Mouse (Mus musculus) spleen, postnatal 36 days (tissue): ENCODE results near the gene Ppfia3.
"Not testable (repeated sequence)": the region's sequence is repeated elsewhere in the genome, so short reads cannot be mapped to it uniquely, and the experiment has no call there.

Experiments used
- DNase-seq, 2 experiments: peaks; one replicate each; pipeline ENCODE4 v3.0.0; 2022; ENCODE audit warnings: low spot score in 2 of 2, mixed read lengths in 1 of 2

The Ppfia3 gene

DNA sequence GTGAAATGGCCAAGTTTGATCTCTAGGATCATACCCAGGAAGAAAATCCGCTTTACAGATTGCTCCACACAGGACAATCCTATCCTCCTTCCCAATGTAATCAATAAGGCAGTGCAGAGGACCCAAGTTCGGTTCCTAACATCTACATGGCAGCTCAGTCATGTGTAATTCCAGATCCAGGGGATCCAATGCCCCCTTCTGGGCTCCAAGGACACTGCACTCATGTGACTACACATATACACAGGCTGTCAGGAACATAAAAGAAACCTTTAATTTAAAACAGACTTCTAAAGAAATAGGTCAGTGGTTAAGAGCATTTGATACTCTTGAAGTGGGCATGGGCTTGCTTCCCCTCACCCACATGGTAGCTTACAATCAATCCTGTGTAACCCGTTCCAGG is 19.3 kb upstream of the Ppfia3 start:
- DNase-seq, result no peak

DNA sequence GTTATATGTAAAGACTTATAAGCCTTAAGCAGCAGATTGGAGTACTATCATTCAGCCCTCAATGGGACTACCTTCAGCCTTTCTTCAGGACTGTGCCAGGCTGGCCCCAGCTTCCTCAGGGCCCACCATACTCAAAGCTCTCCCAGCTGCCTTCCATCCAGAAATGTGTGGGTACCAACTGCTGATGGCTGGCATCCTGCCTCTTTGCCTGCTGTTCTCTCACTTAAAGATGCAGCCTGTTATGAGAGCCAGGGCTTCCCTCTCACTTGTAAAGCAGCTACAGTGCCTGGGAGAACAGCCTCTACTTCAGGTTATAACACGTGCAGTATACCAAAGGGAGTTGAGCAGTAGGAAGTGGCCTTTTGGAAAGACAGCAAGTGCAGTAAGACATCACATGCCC is 9.2 kb upstream of the Ppfia3 start:
- DNase-seq, result no peak

- no peak for DNase-seq
These were observed 7.8 kb upstream of the Ppfia3 start for GRCm38 (mm10) chr7:45374620-45375019.

DNA sequence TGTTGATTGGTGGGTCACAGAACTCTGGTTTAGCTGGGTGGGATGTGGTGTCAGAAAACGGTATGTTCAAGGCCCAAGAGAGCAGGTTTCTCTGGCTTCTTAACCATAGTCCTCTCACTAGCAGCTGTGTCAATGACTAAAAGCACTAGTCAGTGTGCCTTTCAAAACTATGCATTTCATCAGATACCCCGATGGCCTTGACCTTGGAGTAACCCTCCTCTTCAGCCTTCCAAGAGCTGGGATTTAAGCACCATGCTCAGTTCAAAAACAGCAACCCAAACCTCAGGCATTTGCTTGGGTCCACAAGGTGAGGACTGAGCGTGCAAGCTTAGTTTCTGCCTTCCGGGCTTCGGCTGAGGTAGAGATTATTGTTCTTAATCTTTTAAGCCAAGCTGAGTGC is 5.6 kb upstream of the Ppfia3 start:
- no peak for DNase-seq

GRCm38 (mm10) chr7:45370475-45371311 is 3.9 kb upstream of the Ppfia3 start, which contains the start of gene Lin7b:
Gene Lin7b, minus strand, starts transcription at chr7:45370583.
- peak; percentile 92 to 93 for DNase-seq

- DNase-seq, result no peak
These were observed 3.1 kb upstream of the Ppfia3 start for GRCm38 (mm10) chr7:45369836-45370474.

GRCm38 (mm10) chr7:45369022-45369745 is 2.4 kb upstream of the Ppfia3 start:
- no peak for DNase-seq

DNA sequence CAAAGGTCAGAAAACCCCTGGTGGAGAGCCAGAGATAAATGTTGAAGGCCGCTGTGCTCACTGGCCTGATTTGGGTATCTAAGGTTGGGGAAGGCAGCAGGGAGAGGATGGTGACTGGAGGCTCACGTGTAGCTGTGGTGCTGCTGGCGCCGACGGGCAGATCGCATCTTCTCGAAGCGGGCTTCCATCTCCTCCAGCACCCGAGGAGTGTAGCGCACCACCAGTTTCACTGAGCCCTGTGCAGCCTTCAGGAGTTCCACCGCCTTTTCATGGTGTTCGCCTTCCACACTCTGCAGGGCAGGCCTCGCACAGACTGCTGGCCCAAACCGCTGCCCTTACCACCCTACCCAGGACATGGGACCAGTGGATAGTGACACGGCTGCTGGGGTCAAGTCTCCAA is 1.4 kb upstream of the Ppfia3 start:
- DNase-seq, result no peak

DNA sequence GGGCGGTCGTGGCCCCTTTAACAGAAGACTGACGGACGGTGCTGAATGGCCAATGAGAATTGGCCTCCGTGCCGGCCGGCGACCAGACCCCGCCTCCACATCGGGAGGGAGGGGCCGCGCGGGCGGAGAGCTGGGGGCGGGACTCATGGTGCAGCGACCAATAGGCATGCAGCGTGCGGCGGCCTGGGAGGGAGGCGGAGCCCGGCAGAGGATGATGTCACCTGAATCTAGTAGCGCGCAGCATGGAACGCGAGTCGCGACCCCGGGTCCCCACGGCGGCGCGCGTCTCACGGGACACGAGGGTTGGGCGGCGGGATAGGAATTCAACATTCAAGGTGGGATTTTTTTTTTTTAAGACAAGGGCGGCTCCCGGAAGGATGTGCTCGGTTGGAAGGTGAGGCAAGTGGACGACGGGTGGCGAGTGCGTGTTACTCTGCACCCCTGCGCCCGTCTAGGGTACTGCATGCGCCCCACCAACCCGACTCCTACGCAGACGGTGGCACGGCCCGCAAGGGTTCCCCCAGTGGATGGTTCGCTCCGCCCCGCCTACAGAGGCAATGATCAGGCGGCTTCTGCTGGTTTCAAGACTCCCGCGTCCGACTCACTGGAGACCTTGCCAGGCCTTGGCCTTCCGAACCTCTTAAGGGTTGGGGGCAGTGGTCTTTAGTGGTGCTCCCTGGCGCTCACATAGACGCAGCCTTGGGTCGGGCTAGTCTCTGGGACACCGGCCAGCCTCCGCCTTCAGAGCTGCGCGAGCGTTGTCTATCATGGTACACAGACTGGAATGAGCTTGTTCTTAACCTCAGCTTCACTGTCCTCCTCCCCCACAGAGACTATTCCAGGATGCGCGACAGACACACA is 431 bp upstream of the Ppfia3 start:
- peak; percentile 94 to 95 for DNase-seq

GRCm38 (mm10) chr7:45365742-45366651 is 822 bp downstream of the Ppfia3 start:
- no peak for DNase-seq

DNA sequence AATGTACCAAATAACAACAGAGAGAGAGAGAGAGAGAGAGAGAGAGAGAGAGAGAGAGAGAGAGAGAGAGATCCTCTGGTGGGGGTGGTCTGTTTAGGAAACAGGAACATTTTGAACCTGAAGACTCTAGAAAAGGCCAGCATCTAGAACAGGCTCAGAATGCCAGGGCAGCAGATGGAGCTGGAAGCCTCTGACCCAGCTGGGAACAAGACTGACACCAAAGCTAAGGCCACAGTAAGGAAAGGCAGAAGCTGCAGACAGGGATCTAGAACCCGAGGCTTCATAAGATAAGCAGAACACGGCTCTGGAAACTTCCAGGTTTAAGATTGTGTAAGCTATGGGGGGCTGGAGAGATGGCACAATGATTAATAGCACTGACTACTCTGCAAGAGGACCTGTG is 2.8 kb downstream of the Ppfia3 start:
- no peak for DNase-seq

- peak; percentile 53 to 64 for DNase-seq
These were observed 4.0 kb downstream of the Ppfia3 start for GRCm38 (mm10) chr7:45362801-45363200.

- peak; percentile 86 for DNase-seq
These were observed 5.5 kb downstream of the Ppfia3 start for GRCm38 (mm10) chr7:45361243-45361804.

GRCm38 (mm10) chr7:45360404-45361125 is 6.3 kb downstream of the Ppfia3 start:
- DNase-seq, result no peak

DNA sequence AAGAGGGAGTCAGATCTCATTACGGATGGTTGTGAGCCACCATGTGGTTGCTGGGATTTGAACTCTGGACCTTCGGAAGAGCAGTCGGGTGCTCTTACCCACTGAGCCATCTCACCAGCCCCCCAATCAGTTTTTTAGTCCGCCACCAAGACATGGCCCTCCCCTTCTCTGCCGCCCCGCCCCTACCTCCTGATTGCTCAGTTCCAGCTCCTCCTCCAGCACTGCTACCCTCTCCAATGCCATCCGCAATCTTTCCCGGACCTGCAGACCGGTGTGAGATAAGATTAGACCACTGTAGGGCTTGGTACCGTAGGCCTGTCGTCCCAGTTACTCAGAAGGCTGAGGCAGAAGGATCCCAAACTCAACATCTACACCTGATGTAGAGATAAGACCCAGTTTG is 7.7 kb downstream of the Ppfia3 start:
- DNase-seq, result not testable (repeated sequence)

GRCm38 (mm10) chr7:45356087-45356486 is 10.7 kb downstream of the Ppfia3 start:
- no peak for DNase-seq

GRCm38 (mm10) chr7:45355318-45356020 is 11.3 kb downstream of the Ppfia3 start:
- DNase-seq, result no peak

DNA sequence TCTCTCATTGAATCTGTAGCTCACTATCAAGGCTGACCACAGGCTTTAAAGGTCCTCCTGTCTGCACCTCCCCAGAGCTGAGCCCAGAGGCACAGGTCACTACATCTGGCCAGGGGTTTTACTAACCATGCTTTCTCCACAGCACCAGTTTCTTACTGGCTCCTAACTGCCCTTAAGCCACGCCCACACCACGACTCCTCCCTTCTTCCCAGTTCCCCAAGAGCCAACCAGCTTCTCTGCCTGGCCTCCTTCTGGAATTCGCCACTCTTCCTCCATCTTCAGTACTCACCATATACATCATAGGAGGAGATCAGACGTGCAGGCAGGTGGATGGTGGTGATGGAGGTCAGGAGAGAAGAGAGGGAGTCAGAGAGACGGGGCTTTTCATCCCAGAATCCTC is 13.8 kb downstream of the Ppfia3 start:
- no peak for DNase-seq

DNA sequence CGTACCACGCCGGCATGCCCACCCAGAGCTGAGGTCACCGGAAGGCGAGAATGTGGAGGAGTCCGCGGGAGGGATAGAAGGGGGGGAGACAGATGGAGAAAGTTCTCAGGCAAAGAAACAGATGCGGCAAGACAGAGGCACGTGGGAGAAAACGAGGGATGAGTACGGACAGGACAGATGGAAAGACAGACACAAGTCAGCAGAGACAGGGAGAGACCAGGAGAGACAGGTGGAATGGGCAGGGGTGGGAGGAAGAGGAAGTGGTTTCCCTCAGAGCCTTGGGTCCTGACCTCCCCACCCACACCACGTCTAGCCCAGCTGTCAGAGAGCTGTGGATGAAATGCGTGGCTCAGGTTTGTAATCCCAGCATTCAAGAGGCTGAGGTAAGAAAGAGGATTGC is 19.9 kb downstream of the Ppfia3 start:
- no peak for DNase-seq
